Mouse (Mus musculus) ovary, postnatal 36 days (tissue): ENCODE data around the gene Nhsl2.

Source experiments
- DNase-seq: peaks from one replicate; pipeline ENCODE4 v3.0.0; 2022; ENCODE audit warnings: low spot score, mixed read lengths

Nhsl2 gene

DNA sequence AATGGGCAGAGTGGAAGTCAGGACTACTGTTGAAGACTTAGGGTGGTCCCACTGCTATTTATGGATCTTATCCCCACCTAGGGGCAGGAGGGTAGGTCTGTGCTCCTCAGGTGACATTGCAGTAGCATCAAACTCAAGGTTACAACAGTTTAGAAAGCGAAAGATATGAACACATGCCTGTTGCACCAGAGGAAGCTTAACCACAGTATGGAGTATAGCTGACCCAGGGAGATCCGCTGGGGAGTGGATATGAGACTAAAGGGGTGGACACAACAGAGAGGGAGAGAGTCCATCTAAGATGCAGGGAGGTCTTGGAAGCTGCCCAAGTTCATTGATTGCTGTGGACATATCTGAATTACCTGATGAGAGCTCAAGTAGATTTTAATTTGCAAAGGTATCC, 204.2 kb downstream of the Nhsl2 start:
- DNase-seq: no peak

DNA sequence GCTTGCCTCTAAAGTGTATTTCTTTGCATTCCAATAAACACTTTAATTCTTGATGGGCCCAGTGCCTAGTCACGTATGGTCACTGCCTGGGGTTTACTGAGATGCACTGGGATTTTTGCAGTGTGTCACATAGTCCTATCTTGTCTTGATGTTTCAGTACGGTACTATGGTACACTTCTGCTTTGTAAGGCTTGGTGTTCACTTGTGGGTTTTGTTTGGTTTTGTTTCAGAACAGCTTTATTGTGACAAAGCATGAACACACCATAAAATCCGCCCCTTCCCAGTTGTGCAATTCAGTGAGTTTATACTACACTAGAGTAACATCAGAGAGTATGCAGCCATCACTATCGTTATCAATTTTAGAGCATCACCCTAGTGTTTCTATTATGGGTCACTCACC, 204.8 kb downstream of the Nhsl2 start:
- DNase-seq: no peak

DNA sequence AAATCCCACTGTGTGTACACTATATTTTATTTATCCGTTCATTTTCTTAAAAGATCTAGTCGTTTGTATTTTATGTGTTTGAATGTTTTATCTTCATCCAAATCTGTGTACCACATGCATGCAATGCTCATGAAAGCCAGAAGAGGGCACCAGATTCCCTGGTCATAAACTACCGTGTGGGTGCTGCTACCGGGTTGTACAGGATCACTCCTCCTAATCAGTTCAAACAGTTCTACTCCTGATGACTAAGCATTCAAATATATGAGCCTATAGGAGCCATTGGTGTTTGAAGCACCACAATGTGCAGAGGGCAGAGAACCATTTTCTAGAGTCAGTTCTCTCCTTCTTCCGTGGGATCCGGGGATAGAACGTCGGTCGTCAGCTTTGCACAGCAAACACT, 210.3 kb downstream of the Nhsl2 start:
- no peak for DNase-seq

DNA sequence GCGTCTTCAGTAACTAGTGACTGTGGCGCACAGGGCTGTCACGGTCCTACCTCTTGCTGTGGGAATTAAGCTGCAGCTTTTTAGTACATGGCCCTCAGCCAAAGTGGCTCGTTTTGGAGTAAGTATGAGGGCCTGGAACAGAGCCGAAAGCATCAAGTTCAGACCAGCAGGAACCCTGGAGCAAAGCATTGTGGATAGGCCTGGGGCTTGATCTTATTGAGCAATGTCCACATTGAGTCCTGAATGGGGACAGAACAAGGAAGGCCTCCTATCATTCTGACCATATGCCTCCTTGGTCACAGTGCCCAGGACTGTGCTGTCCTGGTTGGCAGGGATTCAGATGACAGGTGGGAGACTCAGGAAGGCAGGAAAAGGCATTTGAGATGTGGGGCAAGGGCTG, 211.1 kb downstream of the Nhsl2 start:
- no peak for DNase-seq

GRCm38 (mm10) chrX:102060891-102061290, 211.7 kb downstream of the Nhsl2 start:
- no peak for DNase-seq

- no peak for DNase-seq
Observed at GRCm38 (mm10) chrX:102064062-102064461, 214.9 kb downstream of the Nhsl2 start.

DNA sequence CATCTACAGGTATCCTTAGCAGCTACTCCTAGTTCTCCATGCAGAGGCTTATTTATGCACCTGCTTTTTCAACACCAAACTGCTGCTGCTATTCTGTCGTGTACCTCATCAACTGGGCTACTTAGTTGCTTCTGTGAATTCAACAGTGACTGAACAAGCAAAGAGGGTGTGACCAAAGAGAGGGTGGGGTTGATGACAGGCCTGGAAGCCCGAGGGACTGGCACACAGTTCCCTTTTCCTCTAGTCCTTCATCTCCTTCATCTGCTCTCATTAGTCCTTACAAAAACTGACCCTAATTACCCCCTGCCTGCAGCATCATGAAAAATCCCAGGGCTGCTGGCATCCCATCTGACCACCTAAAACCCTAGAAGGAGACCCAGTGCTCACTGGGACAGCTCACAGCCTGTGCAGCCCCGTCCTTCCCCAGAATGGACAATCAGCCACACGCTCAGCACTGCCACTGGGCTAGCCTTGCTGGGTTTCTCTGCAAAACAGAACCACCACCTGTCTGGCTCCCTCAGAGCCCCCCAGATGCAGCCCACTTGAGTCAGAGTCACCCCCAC, 216.1 kb downstream of the Nhsl2 start:
- DNase-seq: no peak

DNA sequence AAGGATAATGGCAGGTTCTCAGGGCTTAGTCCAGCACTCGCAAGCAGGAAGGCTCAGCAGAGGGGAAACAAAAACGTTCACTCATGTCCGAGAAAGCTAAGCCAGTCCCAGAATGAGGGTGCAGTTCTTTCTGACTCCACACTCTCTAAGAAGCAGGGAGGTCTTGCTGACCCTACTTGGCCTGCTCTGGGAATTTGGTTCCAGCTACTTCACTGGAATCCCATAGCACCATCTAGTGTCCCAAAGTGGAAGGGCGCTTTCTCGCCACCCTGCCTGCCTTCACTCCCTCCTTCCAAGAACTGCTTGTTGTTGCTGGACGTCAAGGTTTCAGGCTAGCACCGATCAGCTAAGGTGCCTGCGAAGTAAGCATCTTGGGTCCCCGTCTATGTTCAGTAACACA, 216.9 kb downstream of the Nhsl2 start:
- peak; percentile 67 for DNase-seq

DNA sequence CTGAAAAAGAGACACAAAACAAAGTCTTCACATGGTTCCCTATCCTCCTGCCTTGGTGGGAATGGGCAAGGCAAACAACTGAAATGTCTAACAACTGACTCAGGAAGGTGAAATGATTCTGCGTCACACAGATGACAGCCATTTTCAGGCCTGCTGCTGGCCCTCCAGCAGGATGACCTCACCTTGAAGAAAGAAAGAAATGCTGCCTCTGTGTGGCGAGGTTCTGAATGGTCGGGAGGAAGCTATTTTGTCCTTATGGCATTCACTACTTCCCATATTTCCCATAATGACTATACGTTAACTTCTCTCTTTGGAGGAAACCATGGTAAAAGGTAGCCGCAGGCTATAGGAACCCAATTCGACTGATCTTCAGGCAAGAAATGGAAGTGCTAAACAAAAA, 217.9 kb downstream of the Nhsl2 start:
- no peak for DNase-seq

DNA sequence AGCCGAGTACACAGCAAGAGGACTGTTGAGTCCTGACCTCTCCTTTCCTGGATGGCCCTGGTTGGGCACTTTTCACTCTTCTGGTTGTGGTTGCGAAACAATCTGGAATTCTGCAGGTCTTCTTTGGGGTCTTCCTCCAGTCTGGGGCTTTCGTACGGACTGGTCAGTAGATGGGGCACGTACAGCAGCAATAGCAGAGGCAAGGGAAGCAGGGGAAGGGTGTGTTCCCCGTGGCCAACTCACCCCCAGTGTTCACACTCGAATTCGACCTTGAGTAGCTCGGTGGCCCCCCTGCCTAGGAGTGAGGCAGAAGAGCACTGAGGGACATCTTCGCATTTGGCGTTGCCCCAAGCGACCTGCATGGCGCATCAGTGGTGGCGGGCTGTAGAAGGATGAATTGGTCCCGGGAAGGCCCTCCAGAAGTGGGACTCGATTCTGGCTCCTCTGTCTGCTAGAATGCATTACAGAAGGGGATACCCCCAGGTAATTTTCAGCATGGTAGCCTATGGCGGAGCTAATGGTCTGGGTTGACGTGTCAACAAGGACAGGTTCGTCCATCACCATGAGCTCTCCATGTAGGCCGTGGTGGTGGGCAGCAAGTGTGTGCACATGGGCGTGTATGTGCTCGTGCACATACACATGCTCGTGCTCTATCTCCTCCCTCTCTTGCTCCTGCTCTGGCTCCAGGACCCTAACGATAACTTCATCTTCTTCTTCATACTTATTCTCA, 219.8 kb downstream of the Nhsl2 start:
- DNase-seq: no peak

GRCm38 (mm10) chrX:102070591-102071471, 221.6 kb downstream of the Nhsl2 start, which contains the start of gene Rtl5:
Rtl5 (minus strand) TSS chrX:102071304.
- DNase-seq: peak; percentile 74

DNA sequence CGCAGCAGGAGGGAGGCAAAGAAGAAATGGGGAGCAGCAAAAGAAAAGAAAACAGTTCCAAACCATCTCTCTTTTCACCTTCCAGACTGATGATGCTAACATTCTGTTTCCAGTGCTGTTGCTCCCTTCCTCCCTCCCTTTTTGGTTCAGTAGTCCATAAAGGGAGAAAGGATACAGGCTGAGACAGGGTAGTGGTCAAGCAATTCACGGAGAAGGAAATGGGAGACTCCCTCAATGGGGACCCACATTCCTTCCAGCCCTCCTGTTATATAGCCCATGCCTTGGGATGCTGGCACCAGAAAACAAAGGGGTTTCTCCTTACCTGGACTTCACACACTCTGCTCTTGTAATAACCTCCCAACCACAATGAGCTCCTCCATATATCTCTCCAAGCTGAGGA, 222.3 kb downstream of the Nhsl2 start:
- DNase-seq: no peak

- DNase-seq: no peak
Observed at GRCm38 (mm10) chrX:102073605-102074325, 224.6 kb downstream of the Nhsl2 start.

DNA sequence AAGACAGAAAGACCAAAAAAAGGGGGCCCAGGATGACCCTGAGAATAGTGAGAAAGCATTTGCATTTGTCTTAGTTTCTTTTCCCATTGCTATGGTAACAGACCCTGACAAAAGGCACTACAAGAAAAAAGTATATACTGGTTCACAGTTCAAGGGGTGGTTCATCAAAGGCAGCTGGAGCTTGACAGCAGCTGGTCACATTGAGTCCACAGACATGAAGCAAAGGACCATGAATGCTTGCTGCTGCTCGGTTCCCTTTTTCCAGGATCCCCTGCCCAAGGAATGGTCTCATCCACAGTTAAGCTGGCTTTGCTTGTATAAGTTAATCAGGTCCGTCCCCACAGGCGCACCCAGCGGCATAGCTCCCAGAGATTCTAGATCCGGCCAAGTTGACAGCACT, 225.2 kb downstream of the Nhsl2 start:
- DNase-seq: no peak

DNA sequence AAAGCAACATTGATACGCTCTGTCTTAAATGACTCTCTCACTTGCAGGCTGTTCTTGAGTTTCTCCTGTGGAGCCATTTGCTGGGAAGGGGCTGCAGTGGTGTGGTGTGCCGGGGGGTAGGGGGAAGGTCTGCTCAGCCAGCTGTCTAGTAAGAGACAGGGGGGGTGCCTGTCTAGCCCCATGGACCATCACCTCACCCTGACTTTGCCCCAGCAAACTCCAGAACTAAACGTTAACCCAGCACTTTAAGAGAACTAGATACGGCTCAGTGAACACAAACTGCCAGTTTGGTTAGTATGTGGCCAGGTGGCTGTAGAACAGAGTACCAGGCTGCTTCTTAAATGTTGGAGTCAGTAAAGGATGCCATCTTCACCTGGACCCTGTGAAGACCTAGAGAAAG, 226.0 kb downstream of the Nhsl2 start:
- DNase-seq: no peak

DNA sequence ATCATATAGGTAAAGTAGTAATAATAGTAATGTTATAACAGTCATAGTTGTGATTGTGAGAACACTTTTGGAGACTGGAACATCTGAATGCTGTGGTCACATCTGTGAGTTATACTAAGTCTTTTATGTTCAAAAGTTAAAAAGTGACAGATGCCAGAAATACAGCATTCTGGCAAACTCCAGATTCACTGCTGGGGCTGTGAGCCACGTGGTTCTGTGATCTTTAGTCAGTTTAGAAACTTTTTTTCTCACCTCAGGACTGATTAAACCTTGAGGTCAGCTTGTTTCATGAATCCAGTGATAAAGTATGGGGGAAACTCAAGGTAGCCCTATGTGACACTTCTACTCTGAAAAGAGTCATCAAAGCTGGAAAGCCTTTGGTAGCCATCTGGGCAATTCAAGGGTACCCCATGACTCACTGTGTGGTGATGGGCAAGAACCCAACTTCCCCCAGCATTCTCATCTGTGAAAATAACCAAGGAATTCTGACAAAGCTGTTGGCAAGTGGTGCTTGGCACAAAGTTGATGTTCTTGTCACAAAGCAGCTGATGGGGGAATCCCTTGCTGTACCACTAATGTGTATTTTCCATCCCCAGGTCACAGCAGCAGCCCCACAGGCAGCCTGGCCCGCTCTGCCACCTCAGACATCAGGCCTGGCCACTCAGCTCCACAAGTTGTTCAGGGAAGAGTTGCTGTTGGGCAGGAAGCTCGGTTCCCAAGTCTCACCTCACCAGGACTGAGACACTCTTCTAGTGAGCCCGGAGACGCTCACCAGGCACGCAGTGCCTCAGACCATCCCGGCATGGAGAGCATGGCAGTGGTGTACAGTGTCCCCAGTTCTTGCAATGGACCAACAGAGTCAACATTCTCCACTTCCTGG, 227.9 kb downstream of the Nhsl2 start:
- no peak for DNase-seq

DNA sequence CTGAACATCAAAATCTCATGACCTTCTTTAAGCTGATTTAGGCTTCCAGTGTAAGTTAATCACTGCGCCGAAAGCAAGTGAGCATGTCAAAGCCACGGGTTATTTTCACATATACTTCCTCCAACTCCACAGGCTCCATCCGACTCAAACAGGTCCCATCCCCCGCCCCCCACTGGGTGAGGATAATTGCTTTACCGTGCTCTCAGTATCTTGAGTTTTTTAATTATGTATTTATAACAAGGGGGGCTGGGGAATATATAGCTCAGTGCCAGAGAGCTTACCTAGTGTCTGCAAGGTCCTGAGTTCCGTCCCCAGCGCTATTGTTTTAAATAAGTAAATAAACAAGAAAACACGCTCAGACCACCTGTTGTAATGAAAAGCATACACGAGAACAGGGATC, 231.9 kb downstream of the Nhsl2 start:
- no peak for DNase-seq

GRCm38 (mm10) chrX:102081573-102082279, 232.5 kb downstream of the Nhsl2 start:
- no peak for DNase-seq

- no peak for DNase-seq
Observed at GRCm38 (mm10) chrX:102082340-102082739, 233.2 kb downstream of the Nhsl2 start.

GRCm38 (mm10) chrX:102085798-102086443, 236.7 kb downstream of the Nhsl2 start:
- DNase-seq: no peak
